Mouse (Mus musculus): ENCODE data around the gene Col4a3. TPM values are rescaled to one million over a fixed set of nuclear protein-coding genes. Genes with fewer than 3 reads are reported as not detected.

The Col4a3 gene
- polyA plus RNA-seq, 1 experiment from 2014 or later, result 0.07 TPM

- WGBS, result 70% methylated on average over 2 of the region's 2 CpGs
- Histone ChIP-seq H3K27me3 (ENCODE audit: low read depth, poor library complexity, severe bottlenecking) (no peaks in the 10 kb centered on the region), H3K27ac (replicated peaks) (no peak overlapping the region), H3K36me3 (no peaks in the 10 kb centered on the region), H3K4me1 (no peaks in the 10 kb centered on the region), H3K9me3 (replicated peaks) (no peaks in the 10 kb centered on the region), H3K4me3 (no peak overlapping the region)
- DNase-seq (ENCODE audit: low spot score), result no peak
Observed at GRCm38 (mm10) chr1:82576182-82576581, 10.5 kb upstream of the Col4a3 start.

- Histone ChIP-seq H3K27me3 (ENCODE audit: low read depth, poor library complexity, severe bottlenecking) (no peaks in the 10 kb centered on the region), H3K36me3 (no peaks in the 10 kb centered on the region), H3K9me3 (replicated peaks) (no peaks in the 10 kb centered on the region), H3K4me1 (no peaks in the 10 kb centered on the region), H3K4me3 (no peak overlapping the region), H3K27ac (replicated peaks) (no peak overlapping the region)
- no peak for DNase-seq (ENCODE audit: low spot score)
- WGBS, result 92% methylated on average over 10 of the region's 10 CpGs
Observed at GRCm38 (mm10) chr1:82577339-82577738, 9.4 kb upstream of the Col4a3 start.

GRCm38 (mm10) chr1:82577915-82578314 is 8.8 kb upstream of the Col4a3 start:
- DNase-seq (ENCODE audit: low spot score), result no peak
- Histone ChIP-seq H3K4me1 (no peaks in the 10 kb centered on the region), H3K27me3 (ENCODE audit: low read depth, poor library complexity, severe bottlenecking) (no peaks in the 10 kb centered on the region), H3K36me3 (no peaks in the 10 kb centered on the region), H3K27ac (replicated peaks) (no peak overlapping the region), H3K9me3 (replicated peaks) (no peaks in the 10 kb centered on the region), H3K4me3 (no peak overlapping the region)
- WGBS, result 82% methylated on average over 3 of the region's 3 CpGs

GRCm38 (mm10) chr1:82578320-82578719 is 8.4 kb upstream of the Col4a3 start:
- no peaks in the 10 kb centered on the region for H3K27me3 ChIP-seq (ENCODE audit: low read depth, poor library complexity, severe bottlenecking)

GRCm38 (mm10) chr1:82585981-82586380 is 740 bp upstream of the Col4a3 start:
- no peak for DNase-seq (ENCODE audit: low spot score)
- 74% methylated on average over 7 of the region's 7 CpGs for WGBS
- H3K4me3 ChIP-seq, result peak overlapping the region; percentile 55

More at GRCm38 (mm10) chr1:82578320-82578719, 8.4 kb upstream of the Col4a3 start:
- WGBS, result 80% methylated on average over 4 of the region's 4 CpGs
- Histone ChIP-seq H3K27ac (replicated peaks) (no peak overlapping the region), H3K36me3 (no peaks in the 10 kb centered on the region), H3K4me1 (no peaks in the 10 kb centered on the region), H3K4me3 (no peak overlapping the region), H3K9me3 (replicated peaks) (no peaks in the 10 kb centered on the region)
- DNase-seq (ENCODE audit: low spot score), result no peak

GRCm38 (mm10) chr1:82590266-82590665 is 3.5 kb downstream of the Col4a3 start:
- no peaks in the 10 kb centered on the region for H3K9me3 ChIP-seq (replicated peaks)
- H3K27ac ChIP-seq (replicated peaks), result no peak overlapping the region
- no peak for DNase-seq (ENCODE audit: low spot score)
- H3K36me3 ChIP-seq, result no peaks in the 10 kb centered on the region
- peaks cover 13% of the 10 kb centered on the region for H3K4me1 ChIP-seq
- WGBS, result 71% methylated on average over 4 of the region's 4 CpGs
- H3K27me3 ChIP-seq (ENCODE audit: low read depth, poor library complexity, severe bottlenecking), result peaks cover 32% of the 10 kb centered on the region
- no peak overlapping the region for H3K4me3 ChIP-seq

More at GRCm38 (mm10) chr1:82585981-82586380, 740 bp upstream of the Col4a3 start:
- H3K27ac ChIP-seq (replicated peaks), result no peak overlapping the region
- no peaks in the 10 kb centered on the region for H3K9me3 ChIP-seq (replicated peaks)
- peaks cover 39% of the 10 kb centered on the region for H3K27me3 ChIP-seq (ENCODE audit: low read depth, poor library complexity, severe bottlenecking)
- H3K4me1 ChIP-seq, result peaks cover 13% of the 10 kb centered on the region
- no peaks in the 10 kb centered on the region for H3K36me3 ChIP-seq

DNA sequence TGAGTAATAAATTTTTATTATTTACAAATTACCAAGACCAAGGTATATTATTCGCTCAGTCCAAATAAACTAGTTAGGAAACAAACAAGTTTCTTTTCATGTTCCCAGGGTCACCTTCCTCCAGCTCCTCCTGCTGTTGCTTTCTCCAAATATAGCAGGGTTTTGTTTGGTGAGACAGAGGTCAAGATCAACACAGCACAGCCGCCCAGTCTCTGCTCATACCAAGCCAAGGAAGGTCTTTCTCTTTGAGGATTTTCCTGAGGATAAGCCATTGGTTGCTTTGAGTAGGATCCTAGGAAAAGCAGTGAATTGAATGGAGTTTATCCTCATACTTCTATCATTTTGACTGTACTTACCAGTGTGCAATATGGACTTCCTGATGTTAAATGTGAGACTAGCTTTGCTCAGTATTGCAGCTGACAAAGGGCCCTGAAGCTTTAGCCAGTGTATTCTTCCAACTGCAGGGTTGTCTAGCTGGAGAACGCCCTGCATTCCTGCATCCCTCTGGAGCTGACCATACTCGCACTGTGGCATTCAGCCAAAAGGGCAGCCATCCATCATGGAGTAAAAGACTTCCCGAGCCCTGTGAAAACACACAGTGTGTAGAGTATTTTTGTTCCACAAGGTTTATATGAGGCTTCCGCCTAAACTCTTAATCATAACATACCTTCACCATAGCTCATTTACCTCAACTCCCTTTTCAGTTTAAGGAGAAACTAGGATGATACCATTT is 10.3 kb downstream of the Col4a3 start:
- WGBS, result 83% methylated on average over 6 of the region's 6 CpGs
- no peak for DNase-seq (ENCODE audit: low spot score)
- no peaks in the 10 kb centered on the region for H3K4me1 ChIP-seq

DNA sequence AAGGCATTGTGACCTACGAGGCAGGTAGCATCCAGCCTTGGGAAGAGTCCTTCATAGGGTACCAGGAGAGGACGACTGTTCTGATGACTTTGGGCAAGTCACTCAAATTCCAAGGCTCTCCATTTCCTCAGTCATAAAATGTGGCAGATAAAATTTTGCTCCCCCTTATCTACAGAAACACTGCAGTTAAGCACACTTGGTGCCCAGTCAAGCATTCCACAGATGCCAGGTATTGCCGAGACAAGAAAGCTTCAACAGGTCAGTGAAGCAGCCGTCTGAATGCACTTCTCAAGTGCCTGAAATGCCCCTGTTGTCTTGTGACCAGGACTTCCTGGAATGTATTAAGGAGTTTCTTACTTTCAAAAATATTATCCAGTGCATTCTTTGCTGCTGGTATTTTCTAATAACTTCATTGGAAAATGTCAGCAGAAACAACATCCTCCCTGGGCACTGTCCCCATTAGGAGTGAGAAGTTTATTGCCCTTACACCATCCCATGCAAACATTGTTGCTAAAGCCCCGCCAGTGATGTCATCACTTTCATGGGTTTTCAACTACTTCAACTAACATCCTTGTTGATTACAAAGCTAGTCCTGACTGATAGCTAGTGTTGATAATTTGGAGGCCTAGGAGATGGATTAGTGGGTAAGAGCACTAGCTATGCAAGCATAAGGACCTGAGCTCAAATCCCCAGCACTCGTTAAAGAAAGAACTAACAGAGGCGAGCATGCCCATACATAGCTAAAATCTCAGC is 16.7 kb downstream of the Col4a3 start:
- no peak overlapping the region for H3K4me3 ChIP-seq
- no peaks in the 10 kb centered on the region for H3K4me1 ChIP-seq
- 77% methylated on average over 7 of the region's 7 CpGs for WGBS
- H3K27ac ChIP-seq (replicated peaks), result no peak overlapping the region
- no peaks in the 10 kb centered on the region for H3K9me3 ChIP-seq (replicated peaks)
- H3K36me3 ChIP-seq, result no peaks in the 10 kb centered on the region
- no peaks in the 10 kb centered on the region for H3K27me3 ChIP-seq (ENCODE audit: low read depth, poor library complexity, severe bottlenecking)
- DNase-seq (ENCODE audit: low spot score), result no peak

More for the DNA sequence above, 10.3 kb downstream of the Col4a3 start:
- Histone ChIP-seq H3K36me3 (no peaks in the 10 kb centered on the region), H3K27ac (replicated peaks) (no peak overlapping the region), H3K9me3 (replicated peaks) (no peaks in the 10 kb centered on the region), H3K4me3 (no peak overlapping the region), H3K27me3 (ENCODE audit: low read depth, poor library complexity, severe bottlenecking) (no peaks in the 10 kb centered on the region)

DNA sequence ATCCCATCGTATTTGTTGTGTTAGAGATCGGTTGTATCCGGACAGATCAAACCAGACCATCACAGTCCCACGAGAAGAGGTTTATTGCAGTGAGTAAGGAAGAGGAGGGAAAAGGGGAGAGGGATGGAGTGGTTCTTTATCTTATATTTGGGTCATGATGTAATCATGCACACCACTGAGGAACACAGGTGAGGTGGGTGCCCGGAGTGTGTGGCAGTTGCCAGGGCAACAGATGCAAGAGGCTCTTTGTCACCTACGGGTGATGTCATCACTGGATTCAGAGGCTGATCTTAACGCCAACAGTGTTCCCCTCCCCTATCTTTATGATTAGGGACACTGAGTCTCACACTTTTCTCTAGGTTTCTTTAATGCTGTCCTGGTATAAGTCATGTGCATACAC is 18.6 kb downstream of the Col4a3 start:
- DNase-seq (ENCODE audit: low spot score), result no peak
- Histone ChIP-seq H3K4me3 (no peak overlapping the region), H3K36me3 (no peaks in the 10 kb centered on the region), H3K9me3 (replicated peaks) (no peaks in the 10 kb centered on the region), H3K4me1 (no peaks in the 10 kb centered on the region), H3K27me3 (ENCODE audit: low read depth, poor library complexity, severe bottlenecking) (no peaks in the 10 kb centered on the region), H3K27ac (replicated peaks) (no peak overlapping the region)
- WGBS, result 93% methylated on average over 7 of the region's 7 CpGs

- 87% methylated on average over 7 of the region's 7 CpGs for WGBS
Observed at GRCm38 (mm10) chr1:82605856-82606255, 19.1 kb downstream of the Col4a3 start.

GRCm38 (mm10) chr1:82608646-82609262 is 22.0 kb downstream of the Col4a3 start:
- Histone ChIP-seq H3K27me3 (ENCODE audit: low read depth, poor library complexity, severe bottlenecking) (no peaks in the 10 kb centered on the region), H3K27ac (replicated peaks) (no peak overlapping the region), H3K36me3 (no peaks in the 10 kb centered on the region), H3K9me3 (replicated peaks) (no peaks in the 10 kb centered on the region), H3K4me3 (no peak overlapping the region), H3K4me1 (no peaks in the 10 kb centered on the region)
- 83% methylated on average over 9 of the region's 9 CpGs for WGBS
- no peak for DNase-seq (ENCODE audit: low spot score)

More at GRCm38 (mm10) chr1:82605856-82606255, 19.1 kb downstream of the Col4a3 start:
- Histone ChIP-seq H3K27ac (replicated peaks) (no peak overlapping the region), H3K27me3 (ENCODE audit: low read depth, poor library complexity, severe bottlenecking) (no peaks in the 10 kb centered on the region), H3K4me3 (no peak overlapping the region), H3K9me3 (replicated peaks) (no peaks in the 10 kb centered on the region), H3K4me1 (no peaks in the 10 kb centered on the region), H3K36me3 (no peaks in the 10 kb centered on the region)
- no peak for DNase-seq (ENCODE audit: low spot score)

- no peaks in the 10 kb centered on the region for H3K9me3 ChIP-seq (replicated peaks)
- WGBS, result 92% methylated on average over 9 of the region's 9 CpGs
- H3K4me3 ChIP-seq, result no peak overlapping the region
- H3K4me1 ChIP-seq, result no peaks in the 10 kb centered on the region
- H3K27ac ChIP-seq (replicated peaks), result no peak overlapping the region
- no peaks in the 10 kb centered on the region for H3K27me3 ChIP-seq (ENCODE audit: low read depth, poor library complexity, severe bottlenecking)
- H3K36me3 ChIP-seq, result no peaks in the 10 kb centered on the region
- DNase-seq (ENCODE audit: low spot score), result no peak
Observed at GRCm38 (mm10) chr1:82612061-82612660, 25.4 kb downstream of the Col4a3 start.
